Mouse (Mus musculus) liver, embryonic 12.5 days (tissue): ENCODE measurements at regions not wholly inside any gene's neighbourhood (a gene's known extent, or its start where the extent isn't known, plus 50 kb on each side); places are given as distances from the start of the nearest gene placed in this dataset.

Experiments
- ATAC-seq: fragments of 200-750 bp; cut with Nextera tagmentation; 2 replicates; pipeline ENCODE4 v1.8.0; 2017; ENCODE audit warnings: moderate number of reproducible peaks, mild to moderate bottlenecking, moderate library complexity
- H3K27ac ChIP-seq: fragments of 300-500 bp; sonication (generic); 2 replicates; pipeline ENCODE4 v1.5.1; 2016; ENCODE audit warnings: mild to moderate bottlenecking
- H3K27me3 ChIP-seq: fragments of 300-500 bp; sonication (generic); replicated peaks from 2 replicates; pipeline ENCODE4 v1.6.1; 2016; ENCODE audit warnings: mild to moderate bottlenecking, moderate library complexity
- H3K36me3 ChIP-seq: fragments of 300-500 bp; sonication (generic); 2 replicates; pipeline ENCODE4 v1.6.1; 2016; ENCODE audit warnings: mild to moderate bottlenecking, moderate library complexity
- H3K4me1 ChIP-seq: fragments of 300-500 bp; sonication (generic); 2 replicates; pipeline ENCODE4 v1.6.1; 2016
- H3K4me2 ChIP-seq: fragments of 300-500 bp; sonication (generic); 2 replicates; pipeline ENCODE4 v1.6.1; 2016; ENCODE audit warnings: mild to moderate bottlenecking, moderate library complexity
- H3K4me3 ChIP-seq: fragments of 300-500 bp; sonication (generic); 2 replicates; pipeline ENCODE4 v1.5.1; 2016; ENCODE audit warnings: mild to moderate bottlenecking, moderate library complexity
- H3K9ac ChIP-seq: fragments of 300-500 bp; sonication (generic); 2 replicates; pipeline ENCODE4 v1.6.1; 2016; ENCODE audit warnings: mild to moderate bottlenecking, moderate library complexity
- H3K9me3 ChIP-seq: fragments of 300-500 bp; sonication (generic); replicated peaks from 2 replicates; pipeline ENCODE4 v1.6.1; 2016; ENCODE audit warnings: mild to moderate bottlenecking, moderate library complexity
- WGBS: fragments of 180-500 bp; shearing (Covaris S2); methylation state at CpG from one replicate; pipeline ENCODE4 v1.1.7; 2016; ENCODE audit not compliant: insufficient replicate concordance; 5-methylcytosine and 5-hydroxymethylcytosine counted together

- 29% methylated on average over 2 of the region's 2 CpGs for WGBS
- Histone ChIP-seq H3K4me1 (no peaks in the 10 kb centered on the region), H3K27me3 (no peaks in the 10 kb centered on the region), H3K27ac (no peak overlapping the region), H3K9ac (no peak overlapping the region), H3K9me3 (no peaks in the 10 kb centered on the region), H3K36me3 (no peaks in the 10 kb centered on the region), H3K4me3 (no peak overlapping the region), H3K4me2 (no peak overlapping the region)
- ATAC-seq, result no peak
These were observed 535.0 kb downstream of the 1700129C05Rik start for GRCm38 (mm10) chr14:58607734-58608133.

DNA sequence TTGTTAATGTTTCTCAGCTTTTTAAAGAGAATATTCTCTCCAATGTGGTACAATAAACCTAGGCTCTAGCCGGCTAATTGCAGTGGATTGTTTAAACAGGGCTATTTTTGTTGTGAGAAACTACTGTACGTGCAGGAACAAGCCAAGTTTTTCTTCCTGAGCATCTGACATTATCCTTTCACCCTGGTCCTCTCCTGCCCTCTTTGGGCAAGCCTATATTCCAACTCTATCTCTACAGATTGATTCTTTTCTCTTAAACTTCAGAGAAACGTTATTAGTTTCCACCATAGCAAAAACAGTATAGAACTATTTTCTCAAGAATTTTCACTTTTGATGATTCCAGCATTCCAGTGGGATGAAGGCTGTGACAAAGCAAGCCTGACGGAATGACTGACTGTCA lies 535.2 kb downstream of the Fgf9 start:
- 56% methylated on average over 4 of the region's 4 CpGs for WGBS
- H3K9ac ChIP-seq, result no peak overlapping the region
- ATAC-seq, result no peak
- H3K36me3 ChIP-seq, result no peaks in the 10 kb centered on the region
- no peaks in the 10 kb centered on the region for H3K9me3 ChIP-seq
- H3K4me2 ChIP-seq, result no peak overlapping the region
- no peak overlapping the region for H3K4me3 ChIP-seq
- H3K27me3 ChIP-seq, result no peaks in the 10 kb centered on the region
- no peak overlapping the region for H3K27ac ChIP-seq
- no peaks in the 10 kb centered on the region for H3K4me1 ChIP-seq

DNA sequence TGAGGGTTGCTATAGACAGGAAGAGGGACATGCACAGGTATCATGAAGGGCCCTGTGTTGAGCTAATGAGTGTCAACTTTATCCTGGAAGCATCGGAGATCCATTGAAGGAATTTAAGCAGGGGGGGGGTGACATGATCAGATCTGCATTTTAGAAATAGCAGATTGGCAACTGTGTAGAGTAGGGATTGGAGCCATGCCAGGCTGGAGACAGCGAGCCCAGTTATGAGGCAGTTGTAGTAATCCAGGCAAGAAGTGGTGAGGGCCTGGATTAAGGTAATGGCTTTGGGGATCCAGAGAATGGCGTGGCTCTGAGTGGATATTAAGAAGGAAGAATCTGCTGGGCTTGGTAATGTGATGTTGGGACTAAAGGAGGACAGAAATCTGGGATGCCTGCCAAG lies 528.5 kb downstream of the Fgf9 start:
- no peaks in the 10 kb centered on the region for H3K36me3 ChIP-seq
- no peak overlapping the region for H3K4me3 ChIP-seq
- ATAC-seq, result no peak
- no peaks in the 10 kb centered on the region for H3K27me3 ChIP-seq
- no peak overlapping the region for H3K9ac ChIP-seq
- 64% methylated on average over 3 of the region's 3 CpGs for WGBS
- no peak overlapping the region for H3K27ac ChIP-seq
- H3K4me1 ChIP-seq, result no peaks in the 10 kb centered on the region
- no peaks in the 10 kb centered on the region for H3K9me3 ChIP-seq
- no peak overlapping the region for H3K4me2 ChIP-seq

GRCm38 (mm10) chr14:58597810-58598209 lies 527.5 kb downstream of the Fgf9 start:
- Histone ChIP-seq H3K27ac (no peak overlapping the region), H3K4me2 (no peak overlapping the region), H3K9me3 (no peaks in the 10 kb centered on the region), H3K4me3 (no peak overlapping the region), H3K4me1 (no peaks in the 10 kb centered on the region), H3K36me3 (no peaks in the 10 kb centered on the region), H3K27me3 (no peaks in the 10 kb centered on the region), H3K9ac (no peak overlapping the region)
- 39% methylated on average over 2 of the region's 2 CpGs for WGBS
- ATAC-seq, result no peak

DNA sequence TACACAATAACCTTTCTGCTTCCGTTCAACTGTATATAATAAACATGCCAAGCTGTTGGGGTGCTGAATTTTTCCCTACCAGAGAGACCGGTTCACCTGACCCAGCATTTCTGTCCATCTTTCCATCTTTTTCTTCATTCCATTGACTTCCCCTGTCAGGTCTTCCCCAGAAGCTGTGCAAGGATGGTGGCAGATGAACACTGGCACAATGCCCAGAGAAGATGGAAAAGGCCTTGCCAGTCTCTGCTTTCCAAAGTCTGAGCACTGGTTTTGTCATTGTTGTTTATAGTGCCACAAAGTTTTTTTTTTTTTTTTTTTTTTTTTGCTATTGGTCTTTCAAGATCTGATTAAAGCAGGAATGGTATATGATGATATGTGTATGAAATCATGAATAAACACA lies 526.6 kb downstream of the Fgf9 start:
- Histone ChIP-seq H3K4me3 (no peak overlapping the region), H3K36me3 (no peaks in the 10 kb centered on the region), H3K27me3 (no peaks in the 10 kb centered on the region), H3K9ac (no peak overlapping the region), H3K27ac (no peak overlapping the region), H3K4me1 (no peaks in the 10 kb centered on the region), H3K9me3 (no peaks in the 10 kb centered on the region), H3K4me2 (no peak overlapping the region)
- ATAC-seq, result no peak
- WGBS, result 70% methylated on average over 2 of the region's 2 CpGs

- WGBS, result 82% methylated on average over 5 of the region's 5 CpGs
- no peaks in the 10 kb centered on the region for H3K36me3 ChIP-seq
- H3K27me3 ChIP-seq, result no peaks in the 10 kb centered on the region
- no peak overlapping the region for H3K9ac ChIP-seq
- H3K9me3 ChIP-seq, result no peaks in the 10 kb centered on the region
- no peak overlapping the region for H3K27ac ChIP-seq
- no peak overlapping the region for H3K4me3 ChIP-seq
- ATAC-seq, result no peak
- no peaks in the 10 kb centered on the region for H3K4me1 ChIP-seq
- no peak overlapping the region for H3K4me2 ChIP-seq
These were observed 511.5 kb downstream of the Fgf9 start for GRCm38 (mm10) chr14:58581806-58582205.

DNA sequence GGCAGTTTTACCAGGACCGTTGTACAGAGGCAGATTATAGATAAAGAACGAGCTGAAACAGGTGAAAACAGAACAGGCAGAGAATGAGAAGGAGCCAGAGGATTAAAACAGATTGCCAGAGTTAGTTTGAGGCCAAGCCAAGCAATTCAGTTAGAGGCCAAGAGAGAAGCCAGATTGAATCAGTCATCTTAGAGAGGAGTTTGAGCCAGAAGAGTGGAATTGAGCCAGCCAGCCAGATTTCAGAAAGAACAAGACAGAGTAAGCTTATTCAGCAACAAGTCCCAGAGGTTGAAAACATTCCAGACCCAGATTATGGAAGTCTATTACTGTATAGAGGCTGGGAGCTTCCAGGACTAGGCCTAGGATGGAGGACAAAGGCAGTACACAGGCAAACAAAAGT lies 499.7 kb downstream of the Fgf9 start:
- ATAC-seq, result no peak
- 58% methylated on average over 2 of the region's 2 CpGs for WGBS
- no peak overlapping the region for H3K4me3 ChIP-seq
- H3K9ac ChIP-seq, result no peak overlapping the region
- no peak overlapping the region for H3K27ac ChIP-seq
- H3K36me3 ChIP-seq, result no peaks in the 10 kb centered on the region
- no peaks in the 10 kb centered on the region for H3K27me3 ChIP-seq
- H3K9me3 ChIP-seq, result no peaks in the 10 kb centered on the region
- H3K4me1 ChIP-seq, result no peaks in the 10 kb centered on the region
- H3K4me2 ChIP-seq, result no peak overlapping the region

DNA sequence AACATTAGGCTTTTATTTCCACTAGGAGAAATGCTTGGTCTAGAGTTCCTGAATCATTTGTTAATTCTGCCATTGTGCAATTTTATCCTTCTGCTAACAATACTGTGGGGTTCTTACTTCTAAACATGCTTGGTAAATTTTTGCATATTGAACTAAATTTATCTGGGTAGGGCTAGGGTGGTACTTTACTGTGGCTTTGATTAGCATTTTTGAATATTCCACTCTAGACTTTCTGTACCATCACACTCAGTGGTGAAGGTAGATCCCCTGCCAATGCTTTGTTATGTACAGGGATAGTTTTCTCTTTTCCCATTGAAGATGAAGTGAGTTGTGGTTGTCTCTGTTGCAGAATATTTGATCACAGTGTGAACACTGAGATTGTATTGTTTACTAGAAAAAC lies 497.1 kb downstream of the Fgf9 start:
- H3K36me3 ChIP-seq, result no peaks in the 10 kb centered on the region
- no peak overlapping the region for H3K9ac ChIP-seq
- no peaks in the 10 kb centered on the region for H3K9me3 ChIP-seq
- ATAC-seq, result no peak
- no peak overlapping the region for H3K27ac ChIP-seq
- no peak overlapping the region for H3K4me3 ChIP-seq
- no peak overlapping the region for H3K4me2 ChIP-seq
- H3K27me3 ChIP-seq, result no peaks in the 10 kb centered on the region
- no peaks in the 10 kb centered on the region for H3K4me1 ChIP-seq

DNA sequence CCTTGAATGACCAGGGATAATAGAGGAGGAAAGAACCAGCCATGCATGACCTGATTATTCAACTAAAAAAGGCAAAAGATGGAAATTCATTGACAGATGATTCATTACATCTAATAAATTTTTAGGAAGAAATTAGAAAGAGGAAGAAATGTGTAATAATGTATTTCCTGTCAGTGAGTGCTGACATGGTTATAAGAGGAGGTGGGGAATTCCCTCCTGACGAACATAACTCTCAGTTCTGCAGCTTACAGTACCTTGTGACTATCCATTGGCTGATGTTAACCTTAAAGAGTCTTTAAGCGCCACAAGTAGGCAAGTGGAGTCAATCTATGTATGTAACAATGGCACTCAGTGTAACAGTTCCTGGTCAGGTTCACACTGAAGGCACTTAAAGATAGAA lies 492.7 kb downstream of the Fgf9 start:
- 39% methylated on average over 2 of the region's 2 CpGs for WGBS
- Histone ChIP-seq H3K27me3 (no peaks in the 10 kb centered on the region), H3K27ac (no peak overlapping the region), H3K4me2 (no peak overlapping the region), H3K9ac (no peak overlapping the region), H3K36me3 (no peaks in the 10 kb centered on the region), H3K4me1 (no peaks in the 10 kb centered on the region), H3K9me3 (no peaks in the 10 kb centered on the region), H3K4me3 (no peak overlapping the region)
- no peak for ATAC-seq

DNA sequence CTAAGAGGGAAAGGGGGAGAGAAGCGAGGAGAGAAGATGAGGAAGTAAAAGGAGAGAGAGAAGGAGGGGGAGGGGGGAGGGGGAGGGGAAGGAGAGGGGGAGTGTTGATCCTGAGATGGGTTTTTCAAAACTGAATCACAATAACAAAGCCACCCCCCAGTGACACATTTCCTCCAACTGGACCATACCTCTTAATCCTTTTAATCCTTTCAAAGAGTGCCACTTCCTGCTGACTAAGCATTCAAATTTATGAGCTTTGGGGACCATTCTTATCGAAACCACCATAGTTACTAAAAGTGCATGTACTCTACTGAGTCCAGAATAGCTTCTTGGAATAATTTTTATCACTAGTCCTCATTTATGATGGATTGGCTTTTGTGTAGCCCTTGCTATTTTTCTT lies 480.4 kb downstream of the Fgf9 start:
- Histone ChIP-seq H3K4me2 (no peak overlapping the region), H3K9me3 (no peaks in the 10 kb centered on the region), H3K27me3 (no peaks in the 10 kb centered on the region), H3K36me3 (no peaks in the 10 kb centered on the region), H3K9ac (no peak overlapping the region), H3K4me1 (no peaks in the 10 kb centered on the region), H3K27ac (no peak overlapping the region), H3K4me3 (no peak overlapping the region)
- ATAC-seq, result no peak
- WGBS, result 45% methylated on average over 2 of the region's 2 CpGs

DNA sequence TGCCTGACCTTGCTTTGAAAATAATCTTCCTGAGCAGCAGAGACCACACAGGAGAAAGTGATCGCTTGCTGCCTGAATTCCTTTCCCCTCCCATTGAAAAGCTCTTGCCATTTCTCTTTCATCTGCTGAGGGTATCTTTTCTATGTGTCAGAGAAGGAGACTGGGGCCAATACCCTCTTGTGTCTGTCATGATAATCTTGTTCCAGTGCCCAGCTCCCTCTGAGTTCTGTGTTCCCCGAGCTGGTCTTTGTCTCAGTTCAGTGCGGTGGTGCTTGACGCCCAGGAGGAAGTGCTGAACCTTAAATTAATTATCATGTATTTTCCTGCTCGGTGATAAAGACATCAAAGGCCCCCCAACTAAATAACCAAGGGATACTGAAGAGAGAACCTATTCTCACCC lies 475.4 kb downstream of the Fgf9 start:
- H3K36me3 ChIP-seq, result no peaks in the 10 kb centered on the region
- H3K4me3 ChIP-seq, result no peak overlapping the region
- H3K9ac ChIP-seq, result no peak overlapping the region
- H3K27me3 ChIP-seq, result no peaks in the 10 kb centered on the region
- H3K4me1 ChIP-seq, result no peaks in the 10 kb centered on the region
- WGBS, result 18% methylated on average over 5 of the region's 5 CpGs
- no peak overlapping the region for H3K4me2 ChIP-seq
- H3K9me3 ChIP-seq, result no peaks in the 10 kb centered on the region
- ATAC-seq, result no peak
- no peak overlapping the region for H3K27ac ChIP-seq

GRCm38 (mm10) chr14:58543140-58543767 lies 472.9 kb downstream of the Fgf9 start:
- Histone ChIP-seq H3K27me3 (no peaks in the 10 kb centered on the region), H3K9me3 (no peaks in the 10 kb centered on the region), H3K9ac (no peak overlapping the region), H3K4me2 (no peak overlapping the region), H3K27ac (no peak overlapping the region), H3K4me1 (no peaks in the 10 kb centered on the region), H3K4me3 (no peak overlapping the region), H3K36me3 (no peaks in the 10 kb centered on the region)
- WGBS, result 75% methylated on average over 10 of the region's 10 CpGs
- ATAC-seq, result no peak

- no peak for ATAC-seq
- Histone ChIP-seq H3K27me3 (no peaks in the 10 kb centered on the region), H3K4me3 (no peak overlapping the region), H3K4me2 (no peak overlapping the region), H3K9ac (no peak overlapping the region), H3K27ac (no peak overlapping the region), H3K4me1 (no peaks in the 10 kb centered on the region), H3K9me3 (no peaks in the 10 kb centered on the region), H3K36me3 (no peaks in the 10 kb centered on the region)
- 50% methylated on average over 6 of the region's 6 CpGs for WGBS
These were observed 467.8 kb downstream of the Fgf9 start for GRCm38 (mm10) chr14:58538135-58538534.
